Mouse (Mus musculus) brain, embryonic 18.5 days (tissue): ENCODE data around the gene Helz.
A peak's percentile ranks its signal among the peaks of the same experiment; 100 is the strongest.
"Not testable (repeated sequence)": the region's sequence is repeated elsewhere in the genome, so short reads cannot be mapped to it uniquely, and the experiment has no call there.

Experiments
- DNase-seq: peaks from one replicate; pipeline ENCODE4 v3.0.0-alpha.2; 2012; ENCODE audit warnings: low read depth, low spot score

The Helz gene

GRCm38 (mm10) chr11:107547351-107548203, at the start of gene Helz:
TSS of gene Helz (plus strand) at chr11:107547930.
- DNase-seq, result peak; percentile 51

GRCm38 (mm10) chr11:107502801-107503200, 44.9 kb upstream of the Helz start:
- no peak for DNase-seq

GRCm38 (mm10) chr11:107504364-107504763, 43.4 kb upstream of the Helz start:
- not testable (repeated sequence) for DNase-seq

- no peak for DNase-seq
Measured at GRCm38 (mm10) chr11:107506260-107506659, 41.5 kb upstream of the Helz start.

- DNase-seq, result no peak
Measured at GRCm38 (mm10) chr11:107509631-107510338, 37.9 kb upstream of the Helz start.

- DNase-seq, result no peak
Measured at GRCm38 (mm10) chr11:107510362-107511269, 37.1 kb upstream of the Helz start.

GRCm38 (mm10) chr11:107511954-107512353, 35.8 kb upstream of the Helz start:
- DNase-seq, result peak; percentile 49

GRCm38 (mm10) chr11:107513047-107513446, 34.7 kb upstream of the Helz start:
- DNase-seq, result peak; percentile 37

- DNase-seq, result no peak
Measured at GRCm38 (mm10) chr11:107516387-107516786, 31.3 kb upstream of the Helz start.

- no peak for DNase-seq
Measured at GRCm38 (mm10) chr11:107518645-107519429, 28.9 kb upstream of the Helz start.

- no peak for DNase-seq
Measured at GRCm38 (mm10) chr11:107521153-107521552, 26.6 kb upstream of the Helz start.

GRCm38 (mm10) chr11:107524966-107525365, 22.8 kb upstream of the Helz start:
- DNase-seq, result no peak

GRCm38 (mm10) chr11:107527632-107528031, 20.1 kb upstream of the Helz start:
- no peak for DNase-seq

GRCm38 (mm10) chr11:107529320-107529719, 18.4 kb upstream of the Helz start:
- DNase-seq, result no peak

- no peak for DNase-seq
Measured at GRCm38 (mm10) chr11:107531445-107531844, 16.3 kb upstream of the Helz start.

- no peak for DNase-seq
Measured at GRCm38 (mm10) chr11:107532271-107532670, 15.5 kb upstream of the Helz start.

- DNase-seq, result no peak
Measured at GRCm38 (mm10) chr11:107538994-107539393, 8.7 kb upstream of the Helz start.

- no peak for DNase-seq
Measured at GRCm38 (mm10) chr11:107540339-107540738, 7.4 kb upstream of the Helz start.

- no peak for DNase-seq
Measured at GRCm38 (mm10) chr11:107545747-107546476, 1.8 kb upstream of the Helz start.

- DNase-seq, result no peak
Measured at GRCm38 (mm10) chr11:107546667-107547301, 946 bp upstream of the Helz start.
